Mouse (Mus musculus) layer of hippocampus, postnatal 14 days (tissue): ENCODE measurements around the gene Tent5c. TPM values are rescaled to one million over a fixed set of nuclear protein-coding genes. Genes with fewer than 3 reads are reported as not detected.
A peak's percentile ranks its signal among the peaks of the same experiment; 100 is the strongest.
"Not testable (repeated sequence)": the region's sequence is repeated elsewhere in the genome, so short reads cannot be mapped to it uniquely, and the experiment has no call there.

Experiments
- DNase-seq, 2 experiments: peaks; one replicate each; pipeline ENCODE4 v3.0.0; 2021 to 2022; ENCODE audit warnings: low spot score in 2 of 2, mixed read lengths in 1 of 2
- total RNA-seq, 2 experiments: library from RNA; stranded (reverse); gene quantifications; 2 replicates each; pipeline ENCODE4 v1.2.3; 2021

Gene Tent5c
- total RNA-seq, 2 experiments from 2014 or later = 3.7 to 4.2 TPM

DNA sequence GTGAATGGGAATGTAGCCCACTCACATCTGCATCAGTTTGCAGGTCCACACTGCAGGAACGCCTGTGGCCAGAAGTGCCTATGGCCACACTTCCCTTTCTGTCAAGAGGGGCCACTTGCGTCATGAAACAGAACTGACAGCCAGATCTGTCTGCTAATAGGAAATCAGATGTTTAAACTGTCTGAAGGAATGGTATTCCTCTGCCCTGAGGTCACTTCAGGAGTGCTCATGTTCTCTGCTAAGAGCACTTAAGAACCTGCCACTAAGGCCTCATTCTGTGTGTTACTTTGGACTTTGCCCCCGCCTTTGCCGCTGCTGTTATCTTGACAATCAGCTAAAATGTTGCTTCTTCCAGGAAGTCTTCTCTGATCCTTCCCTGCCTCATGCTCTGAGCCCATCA is 48.4 kb downstream of the Tent5c start:
- no peak for DNase-seq

DNA sequence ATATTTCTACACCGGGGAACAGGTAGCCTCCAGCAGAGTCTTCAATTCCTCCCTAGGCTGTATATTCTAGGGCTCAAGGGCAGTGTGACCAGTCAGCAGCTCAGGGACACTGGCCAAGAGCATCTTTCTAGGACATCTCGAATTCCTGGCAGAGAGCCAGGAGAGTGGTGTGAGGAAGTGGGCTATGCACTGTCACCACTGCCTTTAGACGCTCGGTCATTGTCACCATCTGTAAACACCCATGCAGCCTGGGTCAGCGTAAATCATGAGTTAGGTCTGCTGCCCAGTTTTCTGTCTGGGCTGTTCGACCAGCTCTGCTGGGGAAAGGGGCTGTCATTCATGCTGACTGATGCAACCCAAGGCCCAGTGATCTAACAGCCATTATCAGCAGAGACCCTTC is 49.1 kb downstream of the Tent5c start:
- DNase-seq = peak in 1 of 2 experiments; percentile 34

DNA sequence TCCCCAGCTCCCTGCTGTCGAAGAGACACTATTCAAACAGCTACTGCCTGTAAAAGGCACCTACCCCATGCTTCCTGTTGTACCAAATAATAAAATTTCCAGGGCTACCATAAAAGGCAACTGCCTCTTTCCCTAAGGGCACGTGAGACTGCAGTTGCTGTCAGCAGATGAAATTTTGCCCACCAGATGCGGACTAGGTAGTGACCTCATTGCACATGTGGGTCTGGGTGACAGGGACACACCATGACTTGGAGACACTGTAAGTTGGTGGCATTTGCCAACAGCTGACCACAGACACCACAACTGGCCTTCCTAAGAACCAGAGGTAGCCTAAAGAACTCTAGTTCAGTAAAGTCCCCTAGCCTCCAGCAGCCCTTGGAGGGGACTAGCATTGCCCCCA is 50.0 kb downstream of the Tent5c start:
- DNase-seq = no peak

DNA sequence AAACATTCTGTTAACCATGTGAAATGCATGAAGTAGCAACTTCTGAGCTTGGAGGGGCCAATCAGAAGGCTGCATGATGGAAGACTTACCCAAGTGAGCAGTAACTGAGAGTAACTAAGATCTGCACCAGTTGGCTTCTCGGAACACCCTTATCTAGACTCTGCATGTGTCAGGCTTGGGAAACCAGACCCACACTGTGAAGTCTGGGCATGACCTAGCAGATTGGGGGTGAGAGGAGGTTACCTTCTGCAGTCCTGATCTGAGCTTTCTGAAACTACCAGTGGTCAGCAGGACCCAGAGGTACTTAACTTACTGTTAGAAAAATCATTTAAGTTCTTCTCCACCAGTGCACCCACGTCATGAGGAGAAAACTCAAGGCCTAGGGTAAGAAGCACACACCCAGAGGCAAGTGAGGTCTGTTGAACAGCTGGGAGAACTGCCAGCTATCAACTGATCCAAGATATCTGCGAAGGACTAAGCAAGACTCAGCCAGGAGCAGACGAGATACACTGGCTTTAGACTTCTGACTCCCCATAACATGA is 50.6 kb downstream of the Tent5c start:
- no peak for DNase-seq

DNA sequence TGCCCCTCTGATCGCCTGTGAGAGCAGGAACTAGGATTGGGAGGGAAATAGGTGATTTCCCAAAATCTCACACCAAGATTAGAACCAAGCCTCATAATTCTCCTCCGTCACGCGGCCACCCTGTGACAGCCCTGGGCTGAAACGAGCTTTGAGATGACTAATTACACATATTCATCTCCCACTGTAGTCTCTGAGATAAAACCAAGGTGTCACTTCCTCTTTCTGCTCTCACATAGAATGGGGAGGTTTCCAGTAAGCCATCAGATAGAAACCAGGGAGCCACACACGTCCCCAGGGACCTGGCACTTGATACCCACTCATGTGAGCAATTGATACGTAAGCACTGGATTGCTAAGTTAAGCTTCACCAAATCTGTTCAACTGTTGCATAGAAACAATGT is 52.4 kb downstream of the Tent5c start:
- DNase-seq = no peak

DNA sequence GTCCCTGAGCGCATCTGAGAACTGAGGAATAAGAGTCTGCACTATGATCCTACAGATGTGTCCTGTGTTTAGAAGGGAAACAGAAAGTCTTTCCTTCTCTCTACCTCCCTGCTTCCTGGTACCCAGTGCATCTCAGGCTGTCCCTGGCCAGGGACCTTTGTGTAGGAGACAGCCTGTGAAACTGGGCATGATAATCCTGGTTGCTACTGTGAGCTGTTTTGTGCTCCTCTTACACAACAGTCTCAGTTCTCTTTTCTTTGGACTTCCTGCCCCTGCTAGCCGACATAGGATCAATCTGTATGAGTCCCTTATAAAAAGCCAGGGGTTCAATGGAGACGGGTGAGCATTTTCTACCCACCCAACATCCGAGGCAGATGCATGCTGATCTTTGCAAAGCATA is 57.4 kb downstream of the Tent5c start:
- no peak for DNase-seq

DNA sequence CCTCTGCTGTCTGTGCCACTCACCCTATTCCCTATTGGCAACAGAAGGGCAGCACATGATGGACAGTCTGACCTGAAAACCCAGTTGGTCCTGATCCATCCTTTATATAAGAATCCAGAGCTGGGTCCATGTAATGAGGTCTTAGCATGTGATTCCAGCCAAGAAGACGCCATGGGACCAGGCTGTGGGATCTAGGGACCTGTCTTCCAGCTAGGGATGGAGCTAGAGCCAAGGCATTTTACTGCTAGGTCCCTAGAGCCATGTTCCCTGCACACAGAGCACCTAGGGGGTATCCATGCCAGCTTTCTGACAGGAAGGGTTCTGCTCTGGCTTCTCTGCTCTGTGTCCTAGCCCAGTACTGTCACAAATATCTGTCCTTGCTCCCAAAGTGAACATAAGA is 58.4 kb downstream of the Tent5c start:
- DNase-seq = no peak

DNA sequence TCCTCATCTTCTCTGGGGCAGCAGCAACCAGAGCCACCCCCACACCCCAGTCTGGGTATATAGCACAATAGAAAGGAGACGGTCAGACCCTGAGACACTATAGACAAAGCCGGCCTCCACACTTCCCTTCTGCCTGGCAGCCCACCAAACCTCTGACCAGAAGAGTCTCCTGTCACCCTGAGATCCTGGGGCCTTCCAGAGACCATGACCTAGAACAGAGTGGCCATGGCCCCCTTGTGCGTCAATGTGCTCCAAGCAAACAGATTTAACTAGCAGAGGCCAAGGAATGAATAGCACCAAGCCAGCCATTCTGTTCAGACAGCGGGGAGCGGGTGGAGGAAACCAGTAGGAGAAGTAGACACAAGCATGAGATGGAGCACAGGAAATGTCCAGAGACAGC is 59.0 kb downstream of the Tent5c start:
- peak in 1 of 2 experiments; percentile 18 for DNase-seq

DNA sequence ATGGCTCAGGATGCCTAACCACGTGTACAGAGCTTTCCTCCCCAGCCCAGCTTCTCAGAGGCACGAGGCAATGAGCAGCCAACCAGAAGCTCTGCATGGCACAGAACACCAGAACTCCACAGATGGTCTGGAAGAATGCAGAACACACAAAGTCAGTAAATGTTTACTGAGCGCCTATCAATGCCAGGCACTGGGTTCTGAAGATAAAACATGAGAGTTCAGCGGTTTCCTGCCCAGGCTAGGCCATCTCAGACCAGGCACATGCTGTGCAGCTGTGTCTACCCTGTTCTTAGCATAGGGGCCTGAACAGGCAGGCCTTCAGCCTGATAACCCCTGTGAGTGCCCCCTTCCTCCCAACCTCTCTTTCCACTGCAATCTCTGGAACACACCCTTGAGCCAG is 59.5 kb downstream of the Tent5c start:
- peak in 1 of 2 experiments; percentile 48 for DNase-seq

DNA sequence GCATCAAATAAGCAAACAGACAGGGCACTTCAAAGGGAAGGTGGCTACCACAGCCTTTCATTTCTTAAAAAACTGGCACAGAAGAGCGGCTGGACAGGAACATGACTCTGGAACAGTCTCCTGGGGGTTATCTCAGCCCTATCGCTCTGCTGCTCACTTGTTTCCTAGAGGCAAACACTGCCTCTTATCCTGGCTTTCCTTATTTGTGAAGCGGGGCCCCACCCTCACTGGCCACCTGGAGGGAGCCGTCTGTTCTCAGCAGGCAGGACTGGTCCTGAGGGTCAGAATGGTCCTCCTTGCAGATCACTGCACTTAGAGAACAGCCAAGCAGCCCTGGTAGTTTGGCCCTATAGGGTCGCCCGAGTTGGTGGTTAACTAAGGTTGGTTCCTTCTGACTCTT is 61.6 kb downstream of the Tent5c start:
- DNase-seq = no peak

DNA sequence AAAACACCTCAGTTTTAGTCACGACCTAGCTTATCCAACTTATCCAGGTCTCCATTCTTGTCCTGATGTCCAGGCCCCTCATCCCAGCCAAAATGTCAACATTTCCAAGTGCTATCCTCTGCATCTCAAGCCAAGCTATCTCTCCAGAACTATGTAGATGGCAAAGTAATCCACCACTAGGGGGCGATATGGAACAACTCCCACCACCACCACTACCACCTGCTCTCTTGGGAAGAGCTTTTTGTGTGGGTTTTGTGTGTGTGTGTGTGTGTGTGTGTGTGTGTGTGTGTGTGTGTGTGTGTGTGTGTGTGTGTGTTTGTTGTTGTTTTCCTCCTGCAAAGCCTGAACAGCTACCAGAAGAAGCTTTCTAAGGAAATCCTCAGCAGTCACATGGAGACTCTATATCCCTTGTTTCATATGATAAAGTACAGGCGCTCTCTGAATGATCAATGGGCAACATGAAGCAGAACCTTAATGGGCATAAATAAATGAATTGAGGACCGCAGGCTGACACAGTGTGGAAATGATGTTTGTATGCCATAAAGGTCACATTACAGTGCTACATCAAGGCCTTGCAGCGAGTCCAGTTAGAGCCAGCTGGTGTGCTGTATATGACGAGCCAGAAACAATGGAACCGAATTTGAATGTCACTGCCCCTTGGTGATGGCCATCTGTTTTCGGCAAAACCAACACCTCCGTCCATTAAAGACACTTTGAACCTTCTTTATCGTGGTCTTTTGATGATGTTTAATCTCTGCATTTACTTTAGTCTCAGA is 66.5 kb downstream of the Tent5c start:
- peak in 1 of 2 experiments; percentile 46 for DNase-seq

DNA sequence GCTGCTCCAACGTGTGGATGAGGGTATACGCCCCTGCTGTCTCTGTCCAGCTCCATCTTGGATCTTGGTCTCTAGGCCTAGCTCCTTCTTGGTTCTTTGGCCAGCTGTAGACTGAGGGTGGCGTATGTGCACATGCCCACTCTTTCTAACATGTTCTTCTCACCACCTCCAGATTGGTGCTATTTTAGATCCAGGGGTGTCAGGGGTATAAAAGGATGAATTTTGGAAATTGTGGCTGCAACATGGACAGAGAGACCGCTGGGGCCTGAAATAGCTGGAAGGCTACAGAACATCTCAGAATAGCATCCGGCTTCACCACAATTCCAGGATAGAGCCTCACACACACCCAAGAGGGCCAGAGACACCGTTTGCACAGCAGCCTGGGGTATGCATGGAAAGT is 67.8 kb downstream of the Tent5c start:
- DNase-seq = no peak

DNA sequence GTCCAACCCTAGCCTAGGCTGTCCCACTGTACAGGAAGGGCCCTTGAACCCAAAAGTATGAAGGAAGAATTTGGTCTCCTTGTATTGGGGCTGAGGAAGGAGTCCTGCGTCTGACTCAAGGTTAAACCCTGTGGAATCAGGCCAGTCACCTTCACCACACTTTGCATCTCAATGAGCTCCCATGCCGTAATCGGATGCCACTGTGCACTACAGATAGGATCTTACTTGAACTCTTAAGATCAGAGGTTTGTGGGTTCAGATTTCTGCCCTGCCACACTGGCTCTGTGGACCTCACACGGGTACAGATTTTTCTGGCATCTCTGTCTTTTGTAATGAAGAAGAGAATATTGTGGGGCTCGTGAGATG is 68.5 kb downstream of the Tent5c start:
- DNase-seq = no peak

DNA sequence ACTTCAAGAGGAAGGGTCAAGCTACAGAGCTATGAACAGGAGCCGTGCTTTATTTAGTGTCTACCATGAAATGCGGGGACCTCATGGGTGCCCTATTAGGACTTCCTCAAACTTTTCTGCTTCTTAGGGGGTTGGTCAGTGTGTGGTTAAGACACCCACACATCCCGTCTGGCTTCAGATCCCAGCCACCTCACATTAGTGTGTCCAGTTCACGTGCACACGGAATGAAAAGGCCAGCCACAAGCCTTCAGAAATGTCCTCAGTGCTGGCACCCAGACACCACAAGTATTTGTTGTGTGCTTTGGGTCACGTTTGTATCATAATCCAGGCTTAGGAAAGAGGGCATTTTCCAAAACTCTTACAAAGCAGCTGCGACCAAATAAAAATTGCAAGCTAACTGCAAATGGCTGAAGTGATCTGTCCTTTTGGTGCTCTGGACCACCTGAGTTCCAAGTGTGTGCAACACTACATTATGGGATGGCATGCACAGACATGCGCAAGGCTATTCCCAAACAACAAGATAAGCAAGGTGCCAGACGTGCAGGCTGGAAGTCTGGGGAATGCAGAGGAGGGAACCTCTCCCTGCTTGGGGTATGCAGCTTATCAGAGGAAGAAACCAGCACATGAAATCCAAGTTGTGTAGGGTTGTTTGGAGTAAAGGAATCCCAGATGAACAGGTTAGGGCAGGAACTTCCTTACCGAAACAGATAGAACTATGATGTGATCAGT is 69.0 kb downstream of the Tent5c start:
- DNase-seq = no peak

DNA sequence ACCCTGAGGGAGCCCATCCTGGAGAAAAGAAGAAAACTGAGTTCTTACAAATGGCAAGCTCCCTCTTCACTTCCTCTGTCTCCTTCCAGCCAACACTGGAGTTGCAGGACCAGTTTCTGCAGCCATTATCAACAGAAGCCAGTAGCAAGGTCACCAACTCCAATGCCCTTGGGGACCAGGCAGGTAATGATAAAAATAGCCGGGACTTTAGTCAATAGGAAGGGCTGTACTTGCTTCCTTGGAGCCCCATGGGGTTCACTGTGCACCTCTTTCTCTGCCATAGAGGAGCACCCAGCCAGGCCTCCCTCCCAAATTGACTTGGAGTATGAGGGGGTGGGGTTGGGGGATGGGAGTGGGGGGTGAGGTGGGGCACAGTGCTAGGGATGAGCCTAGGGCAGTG is 70.7 kb downstream of the Tent5c start:
- DNase-seq = no peak

DNA sequence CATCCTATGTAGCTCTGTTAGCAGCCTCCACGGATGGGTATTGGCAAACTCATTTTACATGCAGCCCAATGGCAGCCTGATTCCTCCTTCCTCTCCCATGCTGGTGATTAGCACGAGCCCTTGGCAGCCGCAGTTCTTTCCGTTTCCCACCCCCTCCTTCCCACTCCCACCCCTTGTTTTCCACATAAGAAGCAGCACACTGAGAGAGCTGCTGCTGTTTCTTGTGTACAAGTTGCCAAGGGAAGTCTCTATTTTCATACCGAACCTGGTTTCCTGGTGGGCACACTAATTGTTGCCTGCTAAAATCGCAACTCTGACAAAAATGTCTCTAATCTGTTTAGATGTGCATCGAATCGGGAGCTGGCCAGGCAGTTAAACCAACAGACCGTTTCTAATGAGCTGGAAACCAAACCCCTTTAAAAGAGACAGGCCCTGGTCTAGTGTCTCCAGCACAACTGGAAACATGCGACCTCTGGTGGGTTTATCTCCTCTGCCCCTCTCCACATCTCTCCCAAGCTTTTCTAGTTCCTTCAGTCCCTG is 71.3 kb downstream of the Tent5c start:
- peak in 1 of 2 experiments; percentile 22 for DNase-seq

DNA sequence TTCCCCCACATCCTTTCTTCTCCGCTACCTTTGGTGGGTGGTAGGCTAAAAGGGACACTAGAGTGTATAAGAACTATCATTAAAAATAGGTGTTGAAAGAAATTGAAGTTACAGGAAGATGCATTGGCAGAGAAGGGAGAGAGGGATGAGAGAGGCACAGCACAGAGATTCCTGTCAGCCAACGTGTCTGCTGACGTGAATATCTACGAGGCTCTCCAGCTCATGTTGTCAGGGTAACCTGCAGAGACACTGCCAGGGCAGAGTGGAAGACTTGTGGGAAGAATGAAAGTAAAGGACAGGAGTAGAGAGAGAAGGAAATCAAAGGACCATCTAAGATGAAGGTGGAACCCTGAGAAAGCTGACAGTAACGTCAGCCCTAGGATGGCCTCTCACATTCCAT is 73.5 kb downstream of the Tent5c start:
- DNase-seq = no peak

DNA sequence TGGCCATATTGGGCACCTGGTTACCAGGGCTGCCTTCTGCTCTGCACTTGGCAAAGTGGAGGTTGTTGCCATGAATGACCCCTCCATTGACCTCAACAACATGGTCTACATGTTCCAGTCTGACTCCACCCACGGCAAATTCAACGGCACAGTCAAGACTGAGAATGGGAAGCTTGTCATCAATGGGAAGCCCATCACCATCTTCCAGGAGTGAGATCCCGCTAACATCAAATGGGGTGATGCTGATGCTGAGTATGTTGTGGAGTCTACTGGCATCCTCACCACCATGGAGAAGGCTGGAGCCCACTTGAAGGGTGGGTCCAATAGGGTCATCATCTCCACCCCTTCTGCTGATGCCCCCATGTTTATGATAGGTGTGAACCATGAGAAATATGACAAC is 75.5 kb downstream of the Tent5c start:
- not testable (repeated sequence) for DNase-seq

DNA sequence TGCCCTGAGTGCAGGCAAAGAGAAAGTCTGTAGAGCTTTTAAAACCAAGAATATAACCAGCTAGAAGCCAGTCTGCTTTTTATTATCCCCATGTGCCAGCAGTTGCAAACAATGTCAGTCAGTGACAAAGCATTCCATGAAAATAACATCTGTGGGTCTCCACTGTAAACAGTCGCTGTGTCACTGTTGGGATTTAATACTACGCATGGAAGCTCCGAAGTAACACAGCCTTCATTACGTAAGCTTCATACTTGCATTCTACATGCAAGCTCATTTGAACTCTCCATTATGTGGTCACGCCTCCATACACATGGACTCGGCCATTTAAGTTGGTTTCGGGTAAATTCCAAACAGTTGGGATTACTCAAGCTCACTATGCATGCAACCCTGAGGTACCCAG is 77.2 kb downstream of the Tent5c start:
- DNase-seq = no peak

DNA sequence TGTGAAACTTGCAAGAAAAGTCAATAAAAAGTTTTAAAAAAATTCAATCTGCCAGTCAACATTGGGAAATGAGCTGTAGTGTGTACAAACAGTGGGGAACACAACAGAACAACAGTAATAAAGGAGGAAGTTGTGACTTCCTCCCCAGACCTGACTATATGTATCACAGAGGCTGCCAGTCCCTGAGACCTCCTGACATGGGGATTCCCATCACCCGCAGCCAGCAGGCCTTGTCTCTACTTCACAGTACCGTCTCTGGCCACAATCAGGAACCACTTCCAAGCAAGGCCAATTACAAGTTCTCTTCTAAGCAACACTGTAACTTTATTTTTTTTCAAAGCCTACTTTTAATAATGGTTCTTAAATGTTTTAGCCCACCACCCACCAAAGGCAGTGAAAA is 79.8 kb downstream of the Tent5c start:
- DNase-seq = no peak

DNA sequence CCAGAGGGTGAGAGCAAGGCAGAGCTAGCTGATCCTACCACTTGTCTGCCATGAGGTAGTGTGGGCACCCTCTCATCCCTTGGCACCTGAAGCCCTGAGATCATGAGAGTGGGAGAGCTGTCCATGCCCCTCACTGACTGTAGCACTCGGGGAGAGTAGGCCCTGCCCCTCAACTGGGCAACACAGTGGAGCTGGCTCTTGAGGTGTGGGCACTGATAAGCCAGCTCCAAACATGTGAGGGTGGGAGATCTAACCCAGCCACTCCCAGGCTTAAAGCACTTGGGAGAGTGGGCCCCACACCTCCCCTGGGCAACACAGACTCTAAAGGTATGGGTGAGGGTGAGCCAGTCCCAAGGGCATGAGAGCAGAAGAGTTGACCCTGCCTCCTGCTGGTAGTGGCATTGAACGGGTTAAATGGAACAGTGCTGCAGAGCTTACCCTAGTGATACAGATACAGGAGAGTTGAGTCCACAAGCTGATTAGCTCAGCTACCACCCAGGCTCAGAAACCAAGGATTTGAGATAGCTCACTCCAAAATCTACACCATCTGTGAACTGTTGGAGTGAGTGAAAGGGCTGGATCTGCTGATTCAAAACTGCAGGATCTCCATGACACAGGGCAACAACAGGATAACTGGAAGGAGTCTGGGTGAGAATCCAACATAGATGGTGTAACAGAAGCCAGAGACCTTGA is 80.6 kb downstream of the Tent5c start:
- DNase-seq = no peak

DNA sequence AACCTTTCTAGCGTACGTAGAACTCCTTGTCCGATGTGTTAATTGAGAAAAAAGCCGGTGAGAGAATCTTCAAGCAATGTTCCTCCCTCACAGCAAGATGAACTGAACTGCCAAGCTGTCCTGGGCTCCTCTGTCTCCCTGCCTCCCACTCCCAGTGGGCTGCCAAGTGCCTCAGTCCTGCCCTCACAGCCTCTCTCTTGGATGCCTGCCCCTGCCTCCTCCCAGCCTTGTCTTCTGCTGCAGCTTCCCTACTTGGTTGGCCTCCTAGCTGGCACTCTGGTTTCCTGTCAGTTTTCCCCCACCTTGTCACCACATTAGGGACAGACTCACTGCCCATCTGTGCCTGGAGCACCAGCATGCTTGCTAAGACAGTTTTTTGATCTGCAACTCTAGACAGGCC is 86.5 kb downstream of the Tent5c start:
- DNase-seq = no peak
